Mouse (Mus musculus): ENCODE data around the gene 2410004B18Rik.
A peak's percentile ranks its signal among the peaks of the same experiment; 100 is the strongest.

2410004B18Rik gene

GRCm38 (mm10) chr3:145929525-145930400 lies 8.1 kb upstream of the 2410004B18Rik start:
- DNase-seq (ENCODE audit: low spot score in 2 of 2), result no peak

GRCm38 (mm10) chr3:145933845-145934244 lies 4.0 kb upstream of the 2410004B18Rik start:
- no peak for DNase-seq (ENCODE audit: low spot score in 2 of 2)

DNA sequence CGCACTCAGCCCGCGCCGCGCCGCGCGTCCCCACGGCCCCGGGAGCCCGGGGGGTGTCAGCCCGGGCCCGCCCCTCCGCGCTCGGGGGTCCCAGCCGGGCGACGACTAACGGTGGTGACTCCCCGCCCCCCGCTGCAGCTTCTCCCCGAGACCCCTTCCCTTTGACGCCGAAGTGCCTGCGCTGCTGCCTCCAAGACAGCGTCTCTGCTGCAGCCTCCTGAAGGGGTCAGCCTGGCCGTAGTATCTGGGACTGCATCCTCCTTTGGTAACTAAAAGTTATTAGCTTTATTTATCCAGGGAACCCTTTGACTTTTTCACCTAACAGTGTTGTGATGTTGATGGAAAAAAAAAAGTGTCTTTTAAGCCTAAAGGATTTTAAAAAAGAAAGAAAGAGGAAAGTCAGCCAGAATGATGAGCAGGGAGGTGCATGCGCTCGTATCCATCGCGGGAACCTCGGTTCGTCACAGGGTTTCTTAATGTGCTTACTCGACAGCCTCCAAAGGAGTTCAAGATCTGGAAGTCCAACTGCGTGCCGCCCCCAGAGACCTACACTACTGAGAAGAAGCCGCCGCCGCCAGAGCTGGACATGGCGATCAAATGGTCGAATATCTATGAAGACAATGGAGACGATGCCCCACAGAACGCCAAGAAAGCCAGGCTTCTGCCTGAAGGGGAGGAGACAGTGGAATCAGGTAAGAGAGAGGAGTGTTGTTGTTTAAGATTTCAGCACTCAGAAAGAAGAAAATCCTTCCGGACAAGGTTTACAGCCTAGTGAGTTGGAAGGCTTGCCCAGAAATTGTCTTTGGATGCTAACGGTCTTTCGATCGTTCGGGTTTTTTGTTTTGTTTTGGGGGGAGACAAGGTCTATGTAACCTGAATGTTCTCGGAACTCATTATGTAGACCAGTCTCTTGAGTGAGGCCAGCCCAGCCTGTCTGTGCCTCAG lies 863 bp downstream of the 2410004B18Rik start:
- no peak for DNase-seq (ENCODE audit: low spot score in 2 of 2)

DNA sequence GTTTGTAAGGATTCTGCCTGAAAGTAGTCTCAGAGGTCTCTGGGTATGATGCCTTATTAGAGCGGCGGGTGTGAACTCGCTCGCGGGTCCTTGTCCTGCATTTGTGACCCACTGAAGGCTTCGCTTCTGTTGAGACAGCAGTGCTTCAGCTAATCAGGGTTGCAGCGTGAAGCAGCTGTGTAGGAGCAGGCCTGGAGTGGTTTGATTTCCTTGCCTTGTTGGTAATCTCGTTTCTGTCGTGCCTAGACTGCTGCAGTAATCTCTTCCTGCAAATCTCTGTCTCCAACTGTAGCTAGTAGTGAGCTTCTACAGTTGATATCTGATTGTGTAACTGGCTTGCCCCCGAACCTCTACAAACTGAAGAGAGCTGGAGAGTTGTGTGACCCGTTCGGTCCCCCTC lies 1.6 kb downstream of the 2410004B18Rik start:
- DNase-seq (ENCODE audit: low spot score in 2 of 2), result no peak

DNA sequence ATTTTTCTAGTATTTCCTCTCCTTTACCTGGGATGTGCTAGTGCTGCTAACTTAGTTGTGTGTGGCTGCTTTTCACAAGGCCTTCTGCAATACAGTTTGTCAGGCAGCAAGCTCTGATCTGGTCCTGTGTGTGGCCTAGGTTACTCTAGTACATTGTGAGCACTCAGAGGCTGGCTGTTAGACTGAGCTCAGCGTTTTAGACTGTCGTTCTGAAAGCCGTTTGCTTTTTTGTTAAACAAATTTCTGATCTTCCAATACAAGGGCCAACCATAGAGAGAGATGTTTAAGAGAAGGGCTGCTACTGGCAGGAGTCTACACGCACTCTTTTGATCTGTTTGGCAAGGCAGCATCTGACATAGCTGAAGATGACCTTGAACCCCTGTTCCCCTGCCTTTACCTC lies 2.2 kb downstream of the 2410004B18Rik start:
- DNase-seq (ENCODE audit: low spot score in 2 of 2), result no peak

DNA sequence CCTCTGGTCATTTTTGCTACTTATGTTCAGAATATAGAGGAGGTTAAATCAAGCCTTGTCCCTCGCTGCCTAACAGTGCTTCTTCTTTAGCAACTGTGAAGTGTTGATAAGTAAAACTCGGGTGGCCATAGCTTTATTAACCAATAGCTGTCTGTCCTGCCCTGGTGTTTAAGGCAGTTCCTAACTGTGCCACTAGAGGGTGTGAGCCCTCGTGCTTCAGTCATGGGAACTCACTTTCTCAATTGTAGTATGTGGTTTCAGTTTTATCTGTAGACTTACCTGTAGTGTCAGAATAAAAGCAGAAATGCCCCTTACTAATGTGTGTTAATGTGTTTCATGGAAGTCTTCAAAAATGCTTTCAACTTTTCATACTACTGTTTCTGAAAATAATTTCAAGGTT lies 4.2 kb downstream of the 2410004B18Rik start:
- peak; percentile 66 to 76 for DNase-seq (ENCODE audit: low spot score in 2 of 2)

GRCm38 (mm10) chr3:145944348-145944747 lies 6.5 kb downstream of the 2410004B18Rik start:
- DNase-seq (ENCODE audit: low spot score in 2 of 2), result no peak

- no peak for DNase-seq (ENCODE audit: low spot score in 2 of 2)
Measured at GRCm38 (mm10) chr3:145945904-145946303, 8.1 kb downstream of the 2410004B18Rik start.

DNA sequence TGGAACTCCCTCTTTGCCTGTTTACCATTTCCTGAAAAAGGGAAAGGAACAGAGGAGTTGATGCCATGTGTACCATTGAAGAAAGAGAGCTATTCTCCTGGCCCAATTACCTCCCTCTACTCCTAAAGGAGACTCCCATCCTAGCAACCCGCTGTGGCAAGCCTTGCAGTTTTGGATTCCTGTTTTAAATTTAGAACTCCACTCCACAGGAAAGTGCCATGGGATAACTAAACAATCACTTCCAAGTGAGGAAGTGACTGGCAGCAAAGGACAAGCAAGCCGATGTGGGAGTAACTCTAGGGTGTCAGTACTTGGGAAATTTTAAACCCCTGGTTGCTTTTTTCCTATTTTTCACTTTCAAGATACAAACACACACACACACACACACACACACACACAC lies 8.8 kb downstream of the 2410004B18Rik start:
- DNase-seq (ENCODE audit: low spot score in 2 of 2), result no peak

DNA sequence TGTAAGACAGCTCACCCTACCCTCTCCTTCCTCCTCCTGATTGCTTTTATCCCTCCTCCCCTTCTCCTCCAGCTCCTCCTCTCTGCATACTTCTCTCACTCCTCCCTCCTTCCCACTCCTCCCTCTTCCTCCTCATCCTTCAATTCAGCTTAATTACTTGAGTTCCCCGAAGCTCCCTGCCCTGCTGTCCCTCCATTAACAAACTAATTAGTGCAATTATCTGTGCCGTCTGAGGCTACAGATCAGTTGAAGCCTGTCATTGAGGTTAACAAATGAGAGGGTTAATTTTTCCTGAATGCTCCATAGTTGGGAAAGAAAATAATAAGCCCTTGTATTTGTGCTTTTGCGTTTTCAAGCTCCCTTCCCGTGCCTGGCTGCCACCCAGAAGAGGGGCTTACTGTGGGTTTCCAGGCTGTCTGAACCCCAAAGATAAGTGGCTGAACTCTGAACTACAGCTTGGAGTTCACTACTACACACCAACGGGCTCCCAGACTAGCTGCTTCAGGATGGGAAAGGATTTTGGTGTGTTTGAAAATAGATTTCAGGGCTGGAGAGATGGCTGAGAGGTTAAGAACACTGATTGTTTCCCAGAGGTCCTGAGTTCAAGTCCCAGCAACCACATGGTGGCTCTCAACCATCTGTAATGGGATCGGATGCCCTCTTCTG lies 9.9 kb downstream of the 2410004B18Rik start:
- DNase-seq (ENCODE audit: low spot score in 2 of 2), result no peak

DNA sequence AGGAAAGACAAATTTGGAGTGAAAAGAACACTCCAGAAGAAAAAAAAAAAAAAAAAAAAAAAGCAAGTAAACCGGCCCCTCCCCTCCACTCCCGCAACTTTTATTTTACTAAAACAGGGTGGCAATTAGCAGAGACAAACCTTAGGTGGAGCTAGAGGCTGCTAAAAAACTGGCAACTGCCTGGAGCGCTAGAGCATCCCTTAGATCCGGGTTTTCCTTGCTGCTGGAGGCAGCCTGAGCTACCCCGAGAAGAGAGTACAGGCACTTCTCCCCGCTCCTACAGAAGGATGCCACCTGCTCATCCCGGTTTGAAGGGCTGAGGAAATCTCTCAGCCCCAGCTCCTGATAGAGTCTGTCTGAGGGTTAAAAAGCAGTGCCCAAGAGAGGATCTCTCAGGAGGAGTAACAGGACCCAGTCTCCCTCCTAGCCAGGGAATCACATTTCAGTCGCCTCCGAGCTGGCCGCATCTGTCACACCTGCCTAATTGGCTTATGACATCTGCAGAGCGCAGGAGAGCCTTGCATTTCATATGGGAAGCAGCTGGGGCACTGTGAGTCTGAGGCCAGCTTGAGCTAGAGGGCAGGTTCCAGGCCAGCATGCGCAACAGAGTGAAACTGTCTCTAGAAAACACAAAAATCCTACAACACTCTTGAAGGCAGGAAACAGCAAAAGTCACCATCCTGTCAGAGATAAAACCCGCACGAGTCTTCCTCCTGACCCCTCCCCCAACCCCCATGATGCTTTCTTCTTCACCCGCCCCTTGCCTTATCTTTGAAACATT lies 12.4 kb downstream of the 2410004B18Rik start:
- DNase-seq (ENCODE audit: low spot score in 2 of 2), result no peak

DNA sequence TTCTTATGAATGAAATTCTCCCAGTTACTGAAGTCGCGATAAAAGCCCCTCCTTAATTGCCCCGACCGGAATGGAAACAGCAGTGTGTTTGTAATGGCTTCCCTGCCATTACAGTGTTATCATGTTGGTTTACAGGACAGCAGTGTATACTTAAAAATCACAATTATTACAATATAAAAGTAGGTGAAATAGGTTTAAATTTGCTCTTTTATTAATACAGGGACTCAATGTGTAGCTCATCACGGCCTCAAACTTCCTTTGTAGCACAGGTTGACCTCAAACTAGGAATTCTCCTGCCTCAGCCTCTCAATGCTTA lies 13.0 kb downstream of the 2410004B18Rik start:
- no peak for DNase-seq (ENCODE audit: low spot score in 2 of 2)

DNA sequence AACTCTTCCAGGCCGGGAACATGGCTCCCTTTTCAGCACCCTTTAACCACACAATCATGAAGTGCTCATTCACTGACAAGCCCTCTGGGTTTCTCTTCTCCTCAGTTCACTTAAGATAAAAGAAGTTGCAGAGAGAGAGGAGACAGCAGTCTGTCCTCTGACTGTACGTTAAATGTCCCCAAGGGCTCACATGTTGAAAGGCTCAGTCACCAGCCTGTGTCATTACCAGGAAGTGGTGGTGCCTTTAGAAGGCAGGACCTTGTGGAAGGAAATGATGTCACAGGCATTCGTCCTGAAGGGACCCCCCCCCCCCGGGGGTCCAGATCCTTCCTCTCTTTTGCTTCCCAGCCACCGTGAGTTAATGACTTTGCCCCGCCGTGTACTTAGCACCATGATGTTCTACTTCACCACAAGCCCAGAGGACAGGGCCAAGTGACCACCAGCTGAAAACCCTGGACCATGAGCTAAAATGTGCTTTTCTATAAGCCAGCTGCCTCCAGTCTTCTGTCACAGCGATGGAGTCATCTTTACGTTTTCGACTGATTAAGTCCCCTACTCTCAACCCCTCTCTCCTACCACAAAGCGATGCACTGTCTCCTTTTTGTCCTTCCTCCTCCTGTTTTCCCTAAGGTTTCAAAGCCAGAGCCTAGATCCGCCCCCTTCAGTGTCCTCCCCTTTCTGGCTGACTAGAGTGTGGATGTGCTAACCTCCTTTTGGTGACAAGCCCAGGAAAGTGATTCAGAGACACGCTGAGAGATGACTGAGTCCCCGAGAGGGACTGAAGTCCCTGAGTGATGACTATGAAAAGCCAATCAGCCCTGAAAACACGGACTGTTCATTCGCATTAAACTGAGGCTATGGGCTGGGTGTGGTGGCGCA lies 13.7 kb downstream of the 2410004B18Rik start:
- DNase-seq (ENCODE audit: low spot score in 2 of 2), result peak in 1 of 2 experiments; percentile 15

GRCm38 (mm10) chr3:145952945-145953344 lies 15.1 kb downstream of the 2410004B18Rik start:
- DNase-seq (ENCODE audit: low spot score in 2 of 2), result no peak

GRCm38 (mm10) chr3:145953411-145953810 lies 15.6 kb downstream of the 2410004B18Rik start:
- DNase-seq (ENCODE audit: low spot score in 2 of 2), result no peak

DNA sequence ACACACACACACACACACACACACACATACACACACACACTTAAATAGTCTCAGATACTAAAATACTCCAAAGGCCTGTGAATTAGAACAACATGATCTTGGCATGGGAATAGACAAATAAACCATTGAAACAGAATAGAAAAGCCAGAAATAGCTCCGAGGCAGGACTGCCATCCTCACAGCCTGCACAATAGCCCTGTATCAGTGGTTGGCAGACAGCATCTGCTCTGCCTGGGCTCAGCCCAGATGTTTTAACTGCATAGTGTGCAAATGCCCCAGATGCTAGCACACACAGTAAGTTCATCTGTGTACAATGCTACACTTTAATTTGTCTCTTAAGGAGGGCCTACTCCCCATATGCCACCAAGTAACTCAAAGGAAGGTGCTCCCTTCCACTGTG lies 22.0 kb downstream of the 2410004B18Rik start:
- no peak for DNase-seq (ENCODE audit: low spot score in 2 of 2)

DNA sequence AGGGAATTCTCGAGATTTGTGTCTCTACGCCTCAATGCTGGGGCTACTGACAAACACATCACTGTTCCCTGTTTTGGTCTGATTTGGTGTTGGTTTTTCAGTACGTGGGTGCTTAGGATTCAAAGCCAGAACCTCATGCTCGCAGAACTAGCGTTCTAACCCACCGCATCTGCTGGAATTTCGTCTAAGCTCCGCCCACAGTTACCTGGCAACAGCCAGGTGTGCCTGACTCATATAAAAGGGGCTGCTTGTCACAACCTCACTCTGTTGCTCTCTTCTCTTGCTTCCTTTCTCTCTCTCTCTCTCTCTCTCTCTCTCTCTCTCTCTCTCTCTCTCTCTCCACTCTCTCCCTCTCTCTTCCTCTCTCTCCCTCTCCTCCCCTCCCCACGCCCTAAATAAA lies 24.6 kb downstream of the 2410004B18Rik start:
- no peak for DNase-seq (ENCODE audit: low spot score in 2 of 2)

DNA sequence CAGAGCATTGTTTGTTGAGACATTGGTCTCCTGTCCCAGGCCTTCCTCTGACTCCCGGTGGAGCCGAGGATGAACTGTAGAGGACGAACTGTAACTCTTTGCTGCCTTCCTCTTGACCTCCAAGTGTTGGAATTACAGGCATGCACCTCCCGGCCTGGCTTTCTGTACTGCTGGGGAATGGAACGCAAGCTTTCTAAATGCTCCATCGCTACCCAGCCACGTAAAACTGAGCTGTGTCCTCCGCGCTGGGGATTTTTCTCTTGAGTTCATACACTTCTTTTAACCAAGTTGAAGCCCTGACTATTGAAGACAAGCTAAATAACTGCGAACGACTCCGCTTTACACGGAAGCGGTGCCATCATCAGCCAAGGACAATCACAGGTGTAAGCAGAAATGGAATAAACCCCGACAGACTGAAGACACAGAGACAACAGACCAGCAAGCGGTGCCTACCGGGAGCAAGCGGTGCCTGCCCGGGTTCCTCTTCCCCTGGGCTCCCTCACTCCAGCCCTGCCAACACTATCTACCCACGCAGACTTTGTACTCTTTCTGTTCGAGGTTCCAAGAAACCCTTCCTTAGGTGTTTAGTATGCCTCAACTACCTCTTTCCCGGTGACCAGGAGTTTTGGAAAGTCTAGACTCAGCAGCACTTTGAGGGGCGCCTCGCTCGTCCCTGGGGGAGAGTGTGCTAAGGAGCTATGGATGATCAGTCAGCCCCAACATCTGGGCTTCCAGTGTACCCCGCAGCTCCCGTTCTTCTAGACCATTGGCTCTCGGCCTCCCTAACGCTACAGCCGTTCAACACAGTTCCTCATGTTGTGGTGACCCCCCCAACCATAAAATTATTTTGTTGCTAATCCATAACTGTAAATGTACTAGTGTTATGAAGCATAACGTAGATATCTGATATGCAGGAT lies 25.5 kb downstream of the 2410004B18Rik start:
- DNase-seq (ENCODE audit: low spot score in 2 of 2), result no peak

GRCm38 (mm10) chr3:145964018-145964387 lies 26.2 kb downstream of the 2410004B18Rik start:
- no peak for DNase-seq (ENCODE audit: low spot score in 2 of 2)
